Mouse (Mus musculus): Measurements from ENCODE around the gene Zscan5b.

- no peak for TF ChIP-seq POLR2A (IDR thresholded peaks at IDR 0.05; ENCODE audit: insufficient read depth, low read depth, low read length)
- TF ChIP-seq CTCF (IDR thresholded peaks at IDR 0.05), result no peak
- TF ChIP-seq EP300 (IDR thresholded peaks at IDR 0.05; ENCODE audit: insufficient read depth, low read depth, low read length), result no peak
These were observed 49.3 kb upstream of the Zscan5b start for GRCm38 (mm10) chr7:6172674-6173244.
